Mouse (Mus musculus) kidney, adult 2 months (tissue): ENCODE measurements around the gene Acot7.
A peak's percentile ranks its signal among the peaks of the same experiment; 100 is the strongest.

Experiments
- CTCF ChIP-seq: fragments of 200-500 bp; conservative IDR thresholded peaks from 2 replicates; pipeline ENCODE4 v1.5.1; 2011; ENCODE audit warnings: low read depth, mild to moderate bottlenecking, control low read depth, low read length, moderate library complexity, mixed read lengths; ENCODE audit not compliant: insufficient read depth, insufficient read length
- POLR2A ChIP-seq: fragments of 200-500 bp; IDR thresholded peaks from one replicate; pipeline ENCODE4 v1.6.1; 2011; ENCODE audit warnings: low read depth, low read length, control low read depth

- peak; percentile 78 for TF ChIP-seq CTCF
- no peak for TF ChIP-seq POLR2A
These were observed 12.7 kb upstream of the Acot7 start for GRCm38 (mm10) chr4:152165036-152165931.
